In the genomic region with DNA sequence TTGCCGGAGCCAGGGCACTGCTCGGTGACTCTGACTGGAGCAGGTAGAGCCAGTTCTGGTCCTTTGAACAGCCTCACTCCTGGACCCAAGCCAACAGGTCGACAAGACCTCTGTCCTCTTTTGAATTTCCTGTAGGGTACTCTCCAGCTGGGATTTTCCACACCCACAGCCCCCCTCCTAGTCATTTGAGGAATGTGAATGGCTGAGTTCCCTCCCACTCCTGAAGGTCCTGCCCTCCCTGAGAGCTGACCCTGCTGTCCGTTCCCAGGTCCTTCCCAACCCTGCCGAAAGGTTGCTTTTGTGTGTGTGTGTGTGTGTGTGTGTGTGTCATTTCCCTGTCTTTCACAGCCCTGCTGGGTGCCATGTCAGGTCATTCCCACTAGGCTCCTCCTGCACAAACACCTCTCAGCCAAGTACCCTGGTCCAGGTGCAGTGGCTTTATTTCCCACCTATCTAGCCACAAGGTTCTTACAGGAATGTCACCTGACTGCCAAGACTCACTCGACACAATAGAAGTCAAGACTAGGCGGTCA, we compare ENCODE assay signal across 11 mouse cellular contexts. TPM values are rescaled to one million over a fixed set of nuclear protein-coding genes. Genes with fewer than 3 reads are reported as not detected.
DNase-seq lines count a peak whose midpoint lies in the region; ATAC-seq and TF ChIP-seq lines count a peak whose summit lies in the region.
"Had no signal": no experiment of that assay in that cellular context is flagged by ENCODE, and none has a peak within 500 bp of the region (broad histone marks: within the 10 kb centered on the region; RNA-seq: fewer than 3 reads in every experiment).

No protein-coding gene starts in this region.

- peaks cover 5% of the 10 kb centered on the region for H3K36me3 ChIP-seq in liver, embryonic 13.5 days
- H3K36me3 ChIP-seq in midbrain, embryonic 11.5 days (ENCODE audit: control insufficient read depth, insufficient read depth, low read length): no peaks in the 10 kb centered on the region

- no peaks in the 10 kb centered on the region for H3K27me3 ChIP-seq in liver, embryonic 13.5 days
- H3K27me3 ChIP-seq in midbrain, embryonic 11.5 days (ENCODE audit: control insufficient read depth, insufficient read depth, low read length): no peaks in the 10 kb centered on the region
- H3K27me3 ChIP-seq: neural tube, embryonic 12.5 days had no signal

- WGBS in liver, embryonic 13.5 days (ENCODE audit: insufficient replicate concordance): 53% methylated on average over 7 of the region's 7 CpGs
- 72% methylated on average over 7 of the region's 7 CpGs for WGBS in midbrain, embryonic 11.5 days

- DNase-seq in ovary, adult 18-20 months (ENCODE audit: low spot score): peak; percentile 49
- no peak for DNase-seq in ovary, postnatal 10 days (ENCODE audit: low spot score)
- DNase-seq in liver, embryonic 13.5 days: no peak
- peak; percentile 78 to 85 for DNase-seq in lung, postnatal 4 days
- DNase-seq in left cerebral cortex, adult 11 months (ENCODE audit: low spot score): no peak
- no peak for DNase-seq in midbrain, embryonic 11.5 days (ENCODE audit: low spot score, missing footprints)
- DNase-seq in left cerebral cortex, adult 2 months (ENCODE audit: extremely low spot score in 1 of 2, low spot score in 2 of 2): no peak

- ATAC-seq in liver, embryonic 13.5 days (ENCODE audit: low read depth): peak; percentile 61
- no peak for ATAC-seq in midbrain, embryonic 11.5 days (ENCODE audit: low FRiP score)
- ATAC-seq in erythroid progenitor cell, adult 5-6 weeks (replicated peaks; ENCODE audit: low FRiP score, poor library complexity, severe bottlenecking): no peak

- 0 out of 2 replicates have a peak, but pooled peaks cover 4% of the 10 kb centered on the region for H3K4me1 ChIP-seq in liver, embryonic 13.5 days (replicated peaks)
- no peaks in the 10 kb centered on the region for H3K4me1 ChIP-seq in midbrain, embryonic 11.5 days (ENCODE audit: control insufficient read depth, insufficient read depth, low read length)
- H3K4me1 ChIP-seq: hindbrain, embryonic 10.5 days; neural tube, embryonic 12.5 days had no signal

- intact Hi-C loops in left cerebral cortex, adult 2 months (cut with DNase I): no loop called here

- no peak for TF ChIP-seq CTCF in left cerebral cortex, adult 2 months (IDR thresholded peaks at IDR 0.05)

- no peak overlapping the region for H3K4me2 ChIP-seq in liver, embryonic 13.5 days
- H3K4me2 ChIP-seq in midbrain, embryonic 11.5 days: no peak overlapping the region
- H3K4me2 ChIP-seq: neural tube, embryonic 12.5 days had no signal

- no peaks in the 10 kb centered on the region for H3K9me3 ChIP-seq in liver, embryonic 13.5 days (replicated peaks)
- H3K9me3 ChIP-seq in midbrain, embryonic 11.5 days (ENCODE audit: control insufficient read depth, low read length): no peaks in the 10 kb centered on the region
- H3K9me3 ChIP-seq: hindbrain, embryonic 10.5 days; neural tube, embryonic 12.5 days had no signal

- H3K27ac ChIP-seq in liver, embryonic 13.5 days: no peak overlapping the region
- no peak overlapping the region for H3K27ac ChIP-seq in midbrain, embryonic 11.5 days (ENCODE audit: low read depth, low read length)
- no peak overlapping the region for H3K27ac ChIP-seq in left cerebral cortex, adult 2 months
- H3K27ac ChIP-seq: hindbrain, embryonic 10.5 days; neural tube, embryonic 12.5 days had no signal

- no peak overlapping the region for H3K9ac ChIP-seq in liver, embryonic 13.5 days
- no peak overlapping the region for H3K9ac ChIP-seq in midbrain, embryonic 11.5 days (ENCODE audit: low read length)
- H3K9ac ChIP-seq: neural tube, embryonic 12.5 days had no signal

- no peak overlapping the region for H3K4me3 ChIP-seq in liver, embryonic 13.5 days (replicated peaks)
- H3K4me3 ChIP-seq in midbrain, embryonic 11.5 days (ENCODE audit: low read depth, low read length): no peak overlapping the region
- no peak overlapping the region for H3K4me3 ChIP-seq in left cerebral cortex, adult 2 months
- H3K4me3 ChIP-seq: hindbrain, embryonic 10.5 days; neural tube, embryonic 12.5 days had no signal

RNA-seq across cellular contexts. Expression of a gene that starts 8.1 kb away (rescaled TPM):
- 13.9 and 16.7 TPM in 2 replicates for polyA plus RNA-seq in liver, embryonic 13.5 days (2015; fragmentation: Nextera tagmentation; extraction: Ambion mirVana)
- polyA plus RNA-seq in midbrain, embryonic 11.5 days (2014; fragmentation: Nextera tagmentation; extraction: Ambion mirVana): 0.33 and 0.34 TPM in 2 replicates
- 70.4 and 83.3 TPM in 2 replicates for total RNA-seq in erythroid progenitor cell, adult 5-6 weeks (2015; ENCODE audit: low replicate concordance)
- 65.3 and 67.6 TPM in 2 replicates for total RNA-seq in erythroid progenitor cell, adult 5-6 weeks (2017; ENCODE audit: low replicate concordance)
- not detected for total RNA-seq in left cerebral cortex, adult 2 months (2021)
- total RNA-seq: layer of hippocampus, postnatal 14 days had no signal

RNA-seq across cellular contexts. Expression of a gene that starts 21.3 kb away (rescaled TPM):
- 11.8 and 13.4 TPM in 2 replicates for polyA plus RNA-seq in liver, embryonic 13.5 days (2015; fragmentation: Nextera tagmentation; extraction: Ambion mirVana)
- 28.2 and 31.4 TPM in 2 replicates for polyA plus RNA-seq in midbrain, embryonic 11.5 days (2014; fragmentation: Nextera tagmentation; extraction: Ambion mirVana)
- 4.0 and 8.0 TPM in 2 replicates for total RNA-seq in erythroid progenitor cell, adult 5-6 weeks (2015; ENCODE audit: low replicate concordance)
- 10.7 and 11.5 TPM in 2 replicates for total RNA-seq in erythroid progenitor cell, adult 5-6 weeks (2017; ENCODE audit: low replicate concordance)
- total RNA-seq in left cerebral cortex, adult 2 months (2021): 10 to 100 TPM; 14.8 to 16.2 TPM

RNA-seq across cellular contexts. Expression of a gene that starts 21.4 kb away (rescaled TPM):
- 12.5 and 14.4 TPM in 2 replicates for polyA plus RNA-seq in liver, embryonic 13.5 days (2015; fragmentation: Nextera tagmentation; extraction: Ambion mirVana)
- polyA plus RNA-seq in midbrain, embryonic 11.5 days (2014; fragmentation: Nextera tagmentation; extraction: Ambion mirVana): 18.7 and 22.0 TPM in 2 replicates
- total RNA-seq in erythroid progenitor cell, adult 5-6 weeks (2015; ENCODE audit: low replicate concordance): 8.0 and 12.6 TPM in 2 replicates
- 21.2 and 29.7 TPM in 2 replicates for total RNA-seq in erythroid progenitor cell, adult 5-6 weeks (2017; ENCODE audit: low replicate concordance)
- total RNA-seq in left cerebral cortex, adult 2 months (2021): 10 to 100 TPM; 31.0 to 31.1 TPM

RNA-seq across cellular contexts. Expression of a gene that starts 21.4 kb away (rescaled TPM):
- 25.9 and 26.5 TPM in 2 replicates for polyA plus RNA-seq in liver, embryonic 13.5 days (2015; fragmentation: Nextera tagmentation; extraction: Ambion mirVana)
- 38.5 and 44.9 TPM in 2 replicates for polyA plus RNA-seq in midbrain, embryonic 11.5 days (2014; fragmentation: Nextera tagmentation; extraction: Ambion mirVana)
- 4.7 and 7.1 TPM in 2 replicates for total RNA-seq in erythroid progenitor cell, adult 5-6 weeks (2015; ENCODE audit: low replicate concordance)
- total RNA-seq in erythroid progenitor cell, adult 5-6 weeks (2017; ENCODE audit: low replicate concordance): 3.4 and 7.3 TPM in 2 replicates
- 10 to 100 TPM; 14.0 to 18.6 TPM for total RNA-seq in left cerebral cortex, adult 2 months (2021)

RNA-seq across cellular contexts. Expression of a gene that starts 27.3 kb away (rescaled TPM):
- polyA plus RNA-seq in liver, embryonic 13.5 days (2015; fragmentation: Nextera tagmentation; extraction: Ambion mirVana): 0.58 and 0.85 TPM in 2 replicates
- 0.20 and 0.36 TPM in 2 replicates for polyA plus RNA-seq in midbrain, embryonic 11.5 days (2014; fragmentation: Nextera tagmentation; extraction: Ambion mirVana)
- not detected in 2 replicates for total RNA-seq in erythroid progenitor cell, adult 5-6 weeks (2015; ENCODE audit: low replicate concordance)
- not detected in 2 replicates for total RNA-seq in erythroid progenitor cell, adult 5-6 weeks (2017; ENCODE audit: low replicate concordance)
- total RNA-seq in left cerebral cortex, adult 2 months (2021): under 1 TPM; 0.68 to 0.91 TPM

Comparison
In these comparisons a context has a peak if more than half of its experiments do, and no peak if none do; other contexts are left out.
1. DNase-seq: peak in ovary, adult 18-20 months (single experiment) and lung, postnatal 4 days (2 of 2); none in ovary, postnatal 10 days (single experiment), liver, embryonic 13.5 days (single experiment), left cerebral cortex, adult 11 months (single experiment), midbrain, embryonic 11.5 days (single experiment) and left cerebral cortex, adult 2 months (0 of 2).
2. RNA of a gene that starts 8.1 kb away (total RNA-seq): 65.3 to 83.3 TPM in erythroid progenitor cell, adult 5-6 weeks; not detected in left cerebral cortex, adult 2 months; every median in the first group is over 10 times any median in the second.